Mouse (Mus musculus) yolk sac, embryonic 10.5 days (tissue): Measurements from ENCODE around the gene Nlrc5.

Experiments used
- DNase-seq: peaks from one replicate; pipeline ENCODE4 v3.0.0-alpha.2; 2017; ENCODE audit warnings: low spot score

Nlrc5 gene

DNA sequence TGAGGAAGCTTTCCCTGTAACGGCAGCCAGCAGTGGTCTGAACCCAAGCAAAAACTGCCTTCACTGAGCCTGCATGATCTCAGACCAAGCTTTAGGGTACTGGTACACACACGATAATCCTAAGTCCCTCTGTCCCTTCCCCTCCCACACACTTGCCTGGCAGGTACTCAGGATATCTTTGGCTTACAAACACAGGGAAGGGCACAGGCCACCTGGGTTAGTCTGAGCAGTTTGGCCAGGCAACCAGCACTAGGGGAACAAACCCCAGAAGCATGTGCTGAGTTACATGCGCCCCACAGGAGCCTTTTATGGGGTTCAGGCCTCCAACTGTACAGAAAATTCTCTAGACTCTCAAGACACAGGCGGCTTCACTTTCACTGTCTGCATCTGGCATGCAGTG, 95.7 kb downstream of the Nlrc5 start:
- no peak for DNase-seq

- no peak for DNase-seq
Observed at GRCm38 (mm10) chr8:94530643-94531042, 96.5 kb downstream of the Nlrc5 start.

- peak; percentile 7 for DNase-seq
Observed at GRCm38 (mm10) chr8:94532000-94532399, 97.8 kb downstream of the Nlrc5 start.

DNA sequence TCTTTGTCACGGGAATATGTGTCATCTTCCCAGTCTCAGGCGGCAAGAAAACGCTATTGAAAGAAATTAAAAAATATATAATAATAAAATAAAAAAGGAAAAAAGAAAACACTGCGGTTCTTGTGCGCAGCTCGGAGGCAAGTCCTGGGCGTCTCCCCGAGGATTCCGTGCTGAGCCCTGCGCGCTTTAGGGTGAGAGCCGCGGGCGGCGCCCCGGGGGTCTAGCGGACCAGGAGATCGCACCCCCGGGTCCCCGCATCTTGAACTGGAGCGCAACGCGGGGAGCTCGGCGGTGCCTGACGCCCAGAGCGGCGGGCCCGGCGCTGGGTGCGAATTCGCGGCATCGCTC, 98.3 kb downstream of the Nlrc5 start:
- no peak for DNase-seq

- peak; percentile 61 for DNase-seq
Observed at GRCm38 (mm10) chr8:94532873-94533671, 98.9 kb downstream of the Nlrc5 start, which contains the start of gene Cpne2. Gene Cpne2, plus strand, starts transcription at chr8:94532990.

DNA sequence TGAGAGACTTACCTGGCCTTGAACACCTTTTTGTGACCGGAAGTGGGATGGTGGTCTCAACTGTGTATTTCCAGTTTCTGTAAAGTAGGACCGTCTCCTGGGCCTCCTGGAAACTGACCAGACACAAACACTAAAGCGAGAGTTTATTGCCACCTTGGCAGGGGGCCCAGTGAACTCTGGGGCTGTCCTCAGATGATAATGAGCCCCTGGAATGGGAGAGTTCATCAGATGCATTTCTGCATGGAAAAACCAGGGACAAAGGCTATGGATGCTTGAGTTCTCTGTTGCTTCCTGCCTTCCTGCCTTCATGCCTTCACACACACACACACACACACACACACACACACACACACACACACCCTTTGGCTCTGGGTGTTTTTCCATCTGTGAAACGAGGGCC, 100.5 kb downstream of the Nlrc5 start:
- DNase-seq: no peak

GRCm38 (mm10) chr8:94535631-94536030, 101.5 kb downstream of the Nlrc5 start:
- DNase-seq: no peak

GRCm38 (mm10) chr8:94537456-94537855, 103.3 kb downstream of the Nlrc5 start:
- DNase-seq: no peak

- DNase-seq: no peak
Observed at GRCm38 (mm10) chr8:94540025-94540424, 105.9 kb downstream of the Nlrc5 start.

DNA sequence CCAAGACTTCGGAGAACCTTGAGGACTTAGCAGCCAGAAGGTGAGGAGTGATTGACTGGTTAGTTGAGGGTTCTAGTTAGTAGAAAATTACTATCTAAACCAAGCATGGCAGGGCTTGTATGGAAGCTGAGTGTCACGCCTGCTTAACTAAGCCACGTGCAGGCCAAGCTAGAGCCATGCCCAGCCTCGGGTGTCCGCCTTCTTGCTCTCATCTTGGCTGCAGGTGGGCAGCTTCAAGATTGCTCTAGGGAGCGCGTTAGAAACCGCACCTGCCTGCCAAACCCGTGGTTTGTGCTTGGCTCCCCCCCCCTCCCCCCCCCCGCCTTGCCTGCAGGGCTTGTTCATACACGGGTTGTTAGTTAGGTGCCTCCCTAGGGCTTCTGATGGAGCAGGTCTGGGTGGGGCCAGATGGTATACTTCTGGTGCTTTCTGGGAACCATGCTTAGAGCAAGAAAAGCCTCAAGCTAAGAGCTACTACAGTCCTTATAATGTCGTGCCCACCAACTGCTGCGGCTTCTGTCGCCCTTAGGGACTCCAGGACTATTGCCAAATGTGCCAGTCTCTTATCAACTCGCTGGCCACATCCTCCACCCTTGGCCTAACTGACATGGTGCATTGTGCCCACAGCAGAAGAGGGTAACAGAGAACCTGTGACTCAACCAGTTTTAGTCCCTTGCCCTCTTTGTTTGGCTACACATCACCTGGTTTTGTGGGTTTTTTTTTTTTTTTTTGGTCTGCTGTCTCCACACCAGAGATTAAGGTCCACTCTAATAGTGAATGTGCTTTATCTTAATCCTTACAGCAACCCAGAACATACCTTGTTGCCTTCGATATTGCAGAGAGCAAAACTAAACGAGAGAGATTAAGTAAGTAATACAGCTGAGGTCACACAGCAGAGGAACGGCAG, 107.0 kb downstream of the Nlrc5 start:
- no peak for DNase-seq

DNA sequence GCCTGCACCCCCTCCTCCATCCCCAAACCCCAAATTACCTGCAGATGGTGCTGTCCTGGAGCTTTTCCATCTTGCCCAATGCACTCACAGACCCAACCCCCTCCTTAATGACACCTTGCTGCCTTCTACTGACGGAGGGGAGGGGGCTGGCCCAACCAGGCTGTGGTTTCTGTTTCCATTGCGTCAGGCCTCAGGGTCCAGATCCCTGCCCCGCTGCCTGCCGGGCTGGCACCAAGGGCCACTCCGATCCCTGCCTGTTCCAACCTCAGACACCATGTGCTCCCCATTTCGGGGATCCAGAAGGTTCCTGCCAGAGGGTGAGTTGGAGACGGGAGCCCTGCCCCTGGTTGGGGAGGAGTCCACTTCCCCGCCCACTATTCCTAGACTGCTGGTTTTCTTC, 109.8 kb downstream of the Nlrc5 start:
- DNase-seq: no peak

DNA sequence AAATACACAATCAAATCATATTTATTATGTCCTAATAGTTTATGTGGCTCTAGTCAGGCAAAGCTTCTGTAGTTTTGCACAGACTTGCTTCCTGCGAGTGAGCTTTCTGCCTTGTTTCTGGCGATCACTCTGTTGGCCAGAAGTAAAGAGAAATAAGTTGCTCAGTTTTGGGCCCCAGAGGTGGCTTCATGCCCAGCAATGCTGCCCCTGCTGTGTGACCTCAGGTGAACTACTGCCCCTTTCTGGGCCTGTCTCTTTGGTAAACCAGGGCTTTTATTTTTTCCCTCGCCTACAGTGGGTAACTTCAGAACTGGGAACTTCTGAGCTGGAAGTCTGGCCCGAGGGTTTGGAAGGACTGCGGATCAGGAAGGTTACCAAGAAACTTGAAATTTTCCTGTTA, 114.9 kb downstream of the Nlrc5 start:
- no peak for DNase-seq

DNA sequence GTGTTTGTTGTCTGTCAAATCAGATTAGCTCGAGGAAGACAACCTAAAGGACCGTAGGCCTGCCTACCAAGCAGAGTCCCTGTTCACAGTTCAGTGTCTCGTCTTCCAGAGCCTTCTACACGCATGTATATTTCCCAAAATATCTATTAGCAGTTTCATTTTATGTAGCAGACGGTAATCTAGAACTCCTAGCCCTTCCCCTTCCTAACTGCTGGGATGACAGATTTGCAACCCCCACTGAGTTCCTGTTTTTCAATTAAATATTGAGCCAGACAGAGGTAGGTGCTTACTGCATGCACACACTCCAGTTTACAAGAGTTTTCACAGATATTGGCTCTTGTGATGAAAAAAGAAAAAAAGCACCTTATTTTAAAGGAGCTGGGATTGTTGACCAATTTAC, 115.3 kb downstream of the Nlrc5 start:
- DNase-seq: no peak

DNA sequence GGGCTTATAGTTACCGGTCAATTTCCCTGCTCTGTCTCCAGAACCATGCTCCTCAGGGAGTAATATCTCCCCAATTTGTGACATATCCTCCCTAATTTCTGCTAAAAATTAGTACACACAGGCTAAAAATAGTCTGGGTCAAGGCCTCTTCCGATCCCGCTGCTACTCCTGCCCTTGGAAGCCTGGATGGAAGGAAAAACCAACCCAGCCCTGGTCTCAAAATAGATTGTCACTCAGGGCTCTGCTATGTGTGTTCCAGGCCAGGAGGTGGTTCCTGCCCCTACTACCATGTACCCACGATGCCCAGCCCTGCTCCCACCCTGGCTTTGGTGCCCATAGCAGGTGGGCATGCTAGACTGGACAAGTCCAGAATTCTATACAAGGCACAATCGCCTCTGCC, 115.8 kb downstream of the Nlrc5 start:
- DNase-seq: no peak

GRCm38 (mm10) chr8:94551471-94552422, 117.6 kb downstream of the Nlrc5 start:
- peak; percentile 15 for DNase-seq

GRCm38 (mm10) chr8:94552696-94553095, 118.5 kb downstream of the Nlrc5 start:
- no peak for DNase-seq

- no peak for DNase-seq
Observed at GRCm38 (mm10) chr8:94557281-94557680, 123.1 kb downstream of the Nlrc5 start.

GRCm38 (mm10) chr8:94561256-94561655, 127.1 kb downstream of the Nlrc5 start:
- no peak for DNase-seq

- no peak for DNase-seq
Observed at GRCm38 (mm10) chr8:94564421-94564820, 130.3 kb downstream of the Nlrc5 start.

GRCm38 (mm10) chr8:94566033-94566432, 131.9 kb downstream of the Nlrc5 start:
- DNase-seq: no peak

DNA sequence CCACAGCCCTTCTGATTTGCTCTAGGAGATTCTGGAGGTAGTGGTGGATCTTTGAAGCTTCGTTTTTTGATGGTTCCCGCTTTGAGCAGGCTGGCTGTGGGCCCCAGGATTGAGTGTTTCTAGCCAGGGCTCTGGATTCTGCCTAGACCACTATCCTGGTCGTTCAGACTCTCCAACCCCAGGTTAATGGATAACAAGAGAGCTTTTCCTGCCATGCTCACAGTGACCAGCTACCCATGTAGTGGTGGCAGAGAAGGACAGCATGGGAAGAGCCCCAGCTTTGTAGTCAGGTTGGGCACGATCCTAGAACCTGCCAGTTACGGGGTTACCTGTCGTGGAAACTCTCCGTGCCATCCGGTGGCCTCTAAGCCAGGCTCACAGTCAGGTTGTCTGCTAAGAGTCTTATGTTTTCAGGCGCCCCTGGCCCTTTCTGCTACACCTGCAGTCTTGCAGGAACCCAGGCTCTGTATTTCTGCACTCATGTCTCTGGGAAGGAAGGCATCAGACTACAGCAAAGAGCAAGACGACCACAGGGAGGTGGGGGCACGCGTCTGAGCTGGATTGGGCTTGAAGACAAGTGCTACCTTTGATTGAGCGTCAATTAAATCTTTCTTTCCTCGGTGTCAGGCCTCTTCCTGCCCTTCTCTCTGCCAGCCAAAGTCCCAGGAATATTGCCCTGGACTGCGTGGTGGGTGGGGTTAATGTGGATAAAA, 132.4 kb downstream of the Nlrc5 start:
- no peak for DNase-seq
